Mouse (Mus musculus): ENCODE results near the gene Slc5a11.

Slc5a11 gene

GRCm38 (mm10) chr7:123283826-123284225, 69.2 kb downstream of the Slc5a11 start:
- DNase-seq (ENCODE audit: low read depth, low spot score), result no peak

- no peak for DNase-seq (ENCODE audit: low read depth, low spot score)
These were observed 71.3 kb downstream of the Slc5a11 start for GRCm38 (mm10) chr7:123285896-123286295.

- DNase-seq (ENCODE audit: low read depth, low spot score), result no peak
These were observed 73.3 kb downstream of the Slc5a11 start for GRCm38 (mm10) chr7:123287903-123288302.

DNA sequence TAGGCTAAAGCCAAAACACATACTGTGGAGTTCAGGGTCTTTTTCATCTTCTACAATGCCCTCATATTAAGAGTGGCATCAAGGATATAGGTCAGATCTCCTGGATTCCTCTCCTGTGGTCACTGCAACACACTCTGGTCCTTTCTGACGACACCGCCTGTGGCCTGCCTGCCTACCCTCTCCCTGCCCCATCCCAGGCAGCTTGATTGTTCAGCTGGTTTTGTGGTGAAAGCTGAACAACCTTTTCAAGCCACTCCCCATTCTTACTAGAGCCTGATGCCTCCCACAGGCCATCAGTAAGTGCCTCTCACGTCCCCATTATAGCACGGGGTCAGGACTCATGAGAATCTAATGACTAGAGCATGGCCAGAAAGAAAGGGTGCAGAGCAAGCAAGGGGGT, 74.6 kb downstream of the Slc5a11 start:
- DNase-seq (ENCODE audit: low read depth, low spot score), result no peak

GRCm38 (mm10) chr7:123291942-123292341, 77.4 kb downstream of the Slc5a11 start:
- DNase-seq (ENCODE audit: low read depth, low spot score), result no peak

- no peak for DNase-seq (ENCODE audit: low read depth, low spot score)
These were observed 79.3 kb downstream of the Slc5a11 start for GRCm38 (mm10) chr7:123293898-123294297.

DNA sequence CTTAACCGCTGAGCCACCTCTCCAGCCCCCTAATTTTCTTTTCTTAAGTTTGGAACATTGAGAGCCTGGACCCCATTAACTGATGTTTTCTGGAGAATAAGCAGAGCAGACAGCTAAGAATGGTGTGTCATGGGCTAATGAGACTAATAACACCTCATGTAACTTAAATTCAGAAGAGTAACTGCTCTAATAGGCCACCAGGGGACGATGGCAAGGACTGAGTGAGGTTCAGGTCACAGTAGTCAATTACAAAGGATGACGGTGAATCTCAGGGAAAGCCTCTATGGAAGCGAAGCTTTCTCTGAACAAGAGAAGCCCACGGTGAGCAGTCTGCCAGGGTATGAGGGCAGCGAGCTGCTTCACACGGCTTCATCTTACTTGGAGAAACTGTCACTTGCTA, 80.8 kb downstream of the Slc5a11 start:
- DNase-seq (ENCODE audit: low read depth, low spot score), result no peak

DNA sequence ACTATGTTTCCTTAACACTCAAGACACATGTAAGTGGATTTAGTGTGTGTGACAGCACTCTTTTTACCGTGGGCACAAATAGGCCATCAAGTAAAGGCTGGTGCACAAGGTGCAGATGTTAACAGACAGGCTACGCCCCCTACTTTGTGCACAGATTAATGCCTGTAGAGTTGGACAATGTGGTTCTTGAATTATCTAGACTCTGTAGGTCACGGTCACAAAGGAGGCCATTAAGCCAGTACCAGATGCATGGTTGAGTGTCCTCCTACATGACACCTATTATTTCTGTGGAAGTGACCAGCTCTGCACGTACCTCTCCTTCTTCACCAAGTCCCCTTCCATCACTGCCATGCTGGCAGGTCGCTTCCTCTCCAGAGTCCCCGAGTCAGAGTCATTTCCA, 81.5 kb downstream of the Slc5a11 start:
- DNase-seq (ENCODE audit: low read depth, low spot score), result no peak

DNA sequence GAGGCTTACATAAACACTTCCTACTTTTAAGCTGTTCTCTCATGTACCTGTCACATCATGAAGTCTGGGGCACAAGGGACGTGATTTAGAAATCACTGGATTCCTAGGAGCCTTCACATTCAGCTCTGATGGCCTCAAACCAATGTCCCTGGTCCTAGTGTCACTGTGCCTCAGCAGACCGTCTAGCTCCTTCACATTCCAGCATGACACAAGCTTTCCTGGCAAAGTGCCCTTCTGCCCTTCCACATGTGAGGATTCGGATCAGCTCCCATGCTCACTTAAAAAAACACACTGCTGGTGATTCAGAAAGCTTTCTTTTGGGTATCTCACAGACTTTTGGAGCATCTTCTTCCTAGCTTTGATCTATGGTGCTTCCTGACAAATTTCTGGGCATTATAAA, 83.6 kb downstream of the Slc5a11 start:
- no peak for DNase-seq (ENCODE audit: low read depth, low spot score)

DNA sequence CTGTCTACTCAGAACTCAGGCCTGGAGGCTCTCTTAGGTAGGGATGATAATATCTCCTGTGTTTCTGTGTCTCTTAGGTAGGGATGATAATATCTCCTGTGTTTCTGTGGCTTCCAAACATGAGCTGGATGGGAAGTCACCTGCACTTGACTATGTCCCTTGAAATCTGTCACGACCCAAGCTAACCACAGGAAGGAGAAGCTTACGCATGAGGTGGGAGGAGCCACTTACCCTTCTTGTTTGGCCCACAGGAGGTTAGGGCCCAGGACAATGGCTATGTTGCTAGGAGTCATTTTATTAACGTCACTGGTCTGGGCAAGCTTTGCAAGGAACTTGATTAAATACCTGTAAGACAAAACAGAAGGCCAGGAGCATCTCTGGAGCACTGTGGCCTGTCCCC, 85.7 kb downstream of the Slc5a11 start:
- no peak for DNase-seq (ENCODE audit: low read depth, low spot score)

DNA sequence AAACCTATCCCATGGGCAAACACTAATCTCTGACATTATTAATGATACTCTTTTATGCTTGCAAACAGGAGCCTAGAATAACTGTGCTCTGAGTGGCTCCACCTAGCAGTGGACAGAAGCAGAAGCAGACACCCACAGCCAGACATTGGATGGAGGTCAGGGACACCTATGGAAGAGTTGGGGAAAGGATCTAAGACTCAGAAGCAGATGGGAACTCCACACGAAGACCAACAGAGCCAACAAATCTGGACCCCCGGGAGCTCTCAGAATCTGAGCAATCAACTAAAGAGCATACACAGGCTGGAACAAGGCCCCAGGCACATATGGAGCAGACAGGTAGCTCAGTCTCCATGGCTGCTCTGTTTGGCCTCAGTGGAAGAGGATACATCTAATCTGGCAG, 90.8 kb downstream of the Slc5a11 start:
- no peak for DNase-seq (ENCODE audit: low read depth, low spot score)

GRCm38 (mm10) chr7:123307236-123307635, 92.7 kb downstream of the Slc5a11 start:
- DNase-seq (ENCODE audit: low read depth, low spot score), result no peak

DNA sequence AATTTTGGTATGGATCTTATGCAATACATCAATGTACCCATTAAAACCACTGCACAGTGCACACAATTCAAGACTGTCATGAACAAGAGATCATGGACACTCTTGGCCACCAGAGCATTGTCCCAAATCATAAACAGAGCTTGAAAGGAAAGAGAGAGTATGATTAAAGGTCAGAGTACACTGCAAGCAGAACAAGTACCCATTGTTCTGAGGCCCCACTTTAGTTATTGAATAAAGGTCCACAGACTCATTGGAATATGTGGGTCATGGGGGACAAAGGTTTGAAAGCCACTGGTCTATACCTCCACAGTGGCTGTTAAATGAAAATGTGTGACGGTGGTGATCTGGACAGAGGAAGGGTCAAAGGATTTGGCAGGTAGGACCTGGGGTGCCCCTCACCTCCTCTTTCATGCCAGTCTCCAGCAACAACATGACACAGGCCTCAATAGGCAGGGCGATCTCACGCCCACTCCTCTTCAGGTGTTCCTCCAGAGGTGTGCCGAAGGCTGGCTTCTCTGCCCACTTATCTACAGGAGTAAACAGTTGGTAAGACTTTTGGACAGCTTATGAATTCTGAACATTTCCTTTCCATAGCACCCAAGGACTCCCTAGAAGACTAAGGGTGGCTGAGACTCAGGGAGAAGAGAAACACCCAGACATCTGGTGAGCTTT, 93.4 kb downstream of the Slc5a11 start:
- DNase-seq (ENCODE audit: low read depth, low spot score), result no peak

GRCm38 (mm10) chr7:123311836-123312235, 97.3 kb downstream of the Slc5a11 start:
- no peak for DNase-seq (ENCODE audit: low read depth, low spot score)

- no peak for DNase-seq (ENCODE audit: low read depth, low spot score)
These were observed 98.2 kb downstream of the Slc5a11 start for GRCm38 (mm10) chr7:123312738-123313137.

DNA sequence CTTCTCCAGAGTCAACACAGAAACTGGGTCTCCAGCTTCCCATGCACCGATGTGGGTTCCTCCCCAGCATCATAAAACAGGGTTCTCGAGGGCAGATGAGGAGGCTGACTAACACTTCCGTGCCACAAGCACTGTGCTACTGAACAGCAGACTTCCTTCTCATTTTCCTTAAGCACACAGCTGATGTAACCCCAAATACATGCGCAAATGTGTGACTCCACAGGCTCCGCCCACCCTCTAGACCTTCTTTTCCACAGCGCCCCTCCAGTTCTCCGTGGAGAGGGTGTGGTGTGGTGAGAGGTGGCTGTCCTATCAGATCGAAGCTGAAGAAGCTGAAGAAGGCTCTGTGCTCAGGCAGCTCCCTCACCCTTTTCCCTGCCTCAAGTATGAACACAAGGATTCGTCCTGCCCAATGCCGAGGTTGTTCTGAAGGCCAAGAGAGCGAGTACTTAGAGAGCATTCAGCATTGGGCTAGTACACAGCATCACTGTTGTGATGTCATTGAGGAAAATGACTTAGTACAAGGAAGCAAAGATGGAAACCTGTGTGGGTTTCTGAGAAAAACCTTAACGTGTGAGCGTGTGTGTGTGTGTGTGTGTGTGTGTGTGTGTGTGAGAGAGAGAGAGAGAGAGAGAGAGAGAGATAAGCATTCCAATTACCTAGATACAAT, 108.0 kb downstream of the Slc5a11 start:
- no peak for DNase-seq (ENCODE audit: low read depth, low spot score)
